Mouse (Mus musculus): ENCODE measurements around the gene Tmub1.

DNA sequence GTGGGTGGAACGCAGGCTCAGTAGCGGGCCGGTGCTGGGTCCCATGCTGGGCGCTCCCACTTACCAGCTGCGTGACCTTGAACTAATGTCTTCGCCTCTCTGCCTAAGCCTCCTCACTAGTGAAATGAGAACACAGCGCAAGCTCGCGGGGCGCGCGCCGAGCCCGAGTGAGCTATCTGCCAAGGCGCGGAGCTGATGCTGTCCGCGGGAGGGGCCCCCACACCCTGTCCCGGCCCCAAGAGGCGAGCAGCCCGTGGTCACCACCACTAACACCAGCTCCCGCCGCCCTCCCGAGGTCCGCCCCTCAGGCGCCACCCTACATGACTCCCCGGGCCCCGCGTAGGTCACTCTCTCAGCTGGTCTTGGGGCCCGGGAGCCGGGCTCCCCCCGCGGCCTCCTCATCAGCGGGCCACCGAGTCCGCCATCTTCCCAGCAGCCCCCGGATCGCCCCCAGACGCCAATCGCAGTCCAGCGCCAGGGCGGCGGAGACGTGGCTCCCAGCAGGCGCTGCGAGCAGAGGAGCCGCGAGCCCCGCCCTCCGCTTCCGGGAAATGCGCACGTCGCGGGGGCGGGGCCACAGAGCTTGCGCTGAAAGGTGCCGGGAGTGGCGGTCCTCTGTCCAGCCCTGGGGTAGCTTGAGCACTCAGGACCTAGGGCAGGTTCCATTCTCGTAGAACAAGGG lies 2.8 kb downstream of the Tmub1 start, which contains the start of gene Fastk:
- TF ChIP-seq POU5F1 (IDR thresholded peaks at IDR 0.05; ENCODE audit: borderline replicate concordance, low read length), result no peak
- TF ChIP-seq CTCF (conservative IDR thresholded peaks at IDR 0.05; ENCODE audit: low read length), result no peak
